Mouse (Mus musculus): ENCODE results near the gene Ptprk.
A peak's percentile ranks its signal among the peaks of the same experiment; 100 is the strongest.

The Ptprk gene

GRCm38 (mm10) chr10:28550549-28550948 is 475.9 kb downstream of the Ptprk start:
- no peak for DNase-seq (ENCODE audit: low spot score)

- no peak for DNase-seq (ENCODE audit: low spot score)
Observed at GRCm38 (mm10) chr10:28552068-28552467, 477.4 kb downstream of the Ptprk start.

- DNase-seq (ENCODE audit: low spot score) = peak; percentile 16
Observed at GRCm38 (mm10) chr10:28564110-28564674, 489.6 kb downstream of the Ptprk start.

GRCm38 (mm10) chr10:28566378-28566777 is 491.8 kb downstream of the Ptprk start:
- no peak for DNase-seq (ENCODE audit: low spot score)

GRCm38 (mm10) chr10:28566828-28567227 is 492.2 kb downstream of the Ptprk start:
- no peak for DNase-seq (ENCODE audit: low spot score)

GRCm38 (mm10) chr10:28567441-28567840 is 492.8 kb downstream of the Ptprk start:
- no peak for DNase-seq (ENCODE audit: low spot score)

GRCm38 (mm10) chr10:28568047-28568446 is 493.4 kb downstream of the Ptprk start:
- DNase-seq (ENCODE audit: low spot score) = no peak

- DNase-seq (ENCODE audit: low spot score) = no peak
Observed at GRCm38 (mm10) chr10:28579596-28579995, 505.0 kb downstream of the Ptprk start.

GRCm38 (mm10) chr10:28586565-28587138 is 512.0 kb downstream of the Ptprk start:
- DNase-seq (ENCODE audit: low spot score) = peak; percentile 27

GRCm38 (mm10) chr10:28588401-28588800 is 513.8 kb downstream of the Ptprk start:
- no peak for DNase-seq (ENCODE audit: low spot score)

- no peak for DNase-seq (ENCODE audit: low spot score)
Observed at GRCm38 (mm10) chr10:28590822-28591221, 516.2 kb downstream of the Ptprk start.

- no peak for DNase-seq (ENCODE audit: low spot score)
Observed at GRCm38 (mm10) chr10:28593566-28594292, 519.1 kb downstream of the Ptprk start.

- no peak for DNase-seq (ENCODE audit: low spot score)
Observed at GRCm38 (mm10) chr10:28596897-28597296, 522.3 kb downstream of the Ptprk start.

GRCm38 (mm10) chr10:28609136-28609535 is 534.5 kb downstream of the Ptprk start:
- no peak for DNase-seq (ENCODE audit: low spot score)

- DNase-seq (ENCODE audit: low spot score) = no peak
Observed at GRCm38 (mm10) chr10:28614396-28614795, 539.8 kb downstream of the Ptprk start.

GRCm38 (mm10) chr10:28617203-28617602 is 542.6 kb downstream of the Ptprk start:
- no peak for DNase-seq (ENCODE audit: low spot score)

GRCm38 (mm10) chr10:28618002-28618401 is 543.4 kb downstream of the Ptprk start:
- no peak for DNase-seq (ENCODE audit: low spot score)

- no peak for DNase-seq (ENCODE audit: low spot score)
Observed at GRCm38 (mm10) chr10:28619415-28619814, 544.8 kb downstream of the Ptprk start.

- no peak for DNase-seq (ENCODE audit: low spot score)
Observed at GRCm38 (mm10) chr10:28636096-28636495, 561.5 kb downstream of the Ptprk start.

- DNase-seq (ENCODE audit: low spot score) = no peak
Observed at GRCm38 (mm10) chr10:28641887-28642286, 567.3 kb downstream of the Ptprk start.
